ENCODE assay signal across 14 mouse cellular contexts in genomic region chr10:39387024-39387423, GRCm38 (mm10). TPM values are rescaled to one million over a fixed set of nuclear protein-coding genes. Genes with fewer than 3 reads are reported as not detected.
A peak's percentile ranks its signal among the peaks of the same experiment; 100 is the strongest.
DNase-seq lines count a peak whose midpoint lies in the region; ATAC-seq and TF ChIP-seq lines count a peak whose summit lies in the region.
"Had no signal": no experiment of that assay in that cellular context is flagged by ENCODE, and none has a peak within 500 bp of the region (broad histone marks: within the 10 kb centered on the region; RNA-seq: fewer than 3 reads in every experiment).

No protein-coding gene starts in this region.

- ATAC-seq in lung, embryonic 14.5 days (ENCODE audit: insufficient read depth): 0 out of 2 replicates have a peak, but pooled peaks have one; percentile 56
- ATAC-seq in CD4-positive, CD25-positive, alpha-beta regulatory T cell, adult 4 months: peak; percentile 47
- ATAC-seq in forebrain, embryonic 16.5 days: peak; percentile 29; the same call in 1 of the 2 replicates

- peak; percentile 50 for DNase-seq in heart, embryonic 10.5 days (ENCODE audit: low spot score)
- no peak for DNase-seq in heart, postnatal 4 days
- DNase-seq in lung, embryonic 14.5 days: peak; percentile 63
- no peak for DNase-seq in lung, adult 18-20 months
- no peak for DNase-seq in adrenal gland, postnatal 4 days (ENCODE audit: low spot score in 2 of 2)
- no peak for DNase-seq in spleen, adult 12 weeks (ENCODE audit: low spot score)
- DNase-seq: cerebellum, adult 9-10 months; lung, postnatal 14 days; thymus, adult 18-20 months had no signal

- peak overlapping the region; percentile 23; the same call in 1 of the 2 replicates for H3K27ac ChIP-seq in heart, embryonic 10.5 days
- no peak overlapping the region; the same call in 1 of the 2 replicates for H3K27ac ChIP-seq in lung, embryonic 14.5 days (ENCODE audit: low read depth)
- 0 out of 2 replicates have a peak overlapping the region, but pooled peaks have one; percentile 6 for H3K27ac ChIP-seq in forebrain, embryonic 16.5 days (ENCODE audit: low read length)
- H3K27ac ChIP-seq: midbrain, embryonic 12.5 days had no signal

- peaks cover 63% of the 10 kb centered on the region for H3K4me1 ChIP-seq in heart, embryonic 10.5 days
- peaks cover 7% of the 10 kb centered on the region; the same call in 1 of the 2 replicates for H3K4me1 ChIP-seq in lung, embryonic 14.5 days (ENCODE audit: insufficient read depth)
- H3K4me1 ChIP-seq in forebrain, embryonic 16.5 days (replicated peaks; ENCODE audit: control insufficient read depth, insufficient read depth, low read length): peaks cover 55% of the 10 kb centered on the region

- no peaks in the 10 kb centered on the region for H3K9me3 ChIP-seq in heart, embryonic 10.5 days
- no peaks in the 10 kb centered on the region for H3K9me3 ChIP-seq in lung, embryonic 14.5 days (ENCODE audit: low read depth, low read length)
- no peaks in the 10 kb centered on the region; the same call in 1 of the 2 replicates for H3K9me3 ChIP-seq in forebrain, embryonic 16.5 days (ENCODE audit: control insufficient read depth, low read length)
- H3K9me3 ChIP-seq: midbrain, embryonic 12.5 days had no signal

- no peak overlapping the region for H3K9ac ChIP-seq in lung, embryonic 14.5 days
- H3K9ac ChIP-seq in forebrain, embryonic 16.5 days (replicated peaks; ENCODE audit: low read depth, low read length): no peak overlapping the region
- H3K9ac ChIP-seq: limb, embryonic 15.5 days; midbrain, embryonic 12.5 days had no signal

- H3K27me3 ChIP-seq in heart, embryonic 10.5 days (ENCODE audit: insufficient read depth, poor library complexity, severe bottlenecking): no peaks in the 10 kb centered on the region
- no peaks in the 10 kb centered on the region for H3K27me3 ChIP-seq in lung, embryonic 14.5 days (ENCODE audit: insufficient read depth, low read length)
- no peaks in the 10 kb centered on the region for H3K27me3 ChIP-seq in forebrain, embryonic 16.5 days (replicated peaks; ENCODE audit: control insufficient read depth, insufficient read depth, low read length)
- H3K27me3 ChIP-seq: limb, embryonic 15.5 days; midbrain, embryonic 12.5 days had no signal

- H3K36me3 ChIP-seq in heart, embryonic 10.5 days: peaks cover 12% of the 10 kb centered on the region
- H3K36me3 ChIP-seq in lung, embryonic 14.5 days (ENCODE audit: insufficient read depth): peaks cover 9% of the 10 kb centered on the region; the same call in 1 of the 2 replicates
- peaks cover 7% of the 10 kb centered on the region for H3K36me3 ChIP-seq in forebrain, embryonic 16.5 days (ENCODE audit: control insufficient read depth, insufficient read depth)

- 52% methylated on average over 5 of the region's 5 CpGs for WGBS in heart, embryonic 10.5 days
- 35% methylated on average over 5 of the region's 5 CpGs for WGBS in lung, embryonic 14.5 days
- WGBS in forebrain, embryonic 16.5 days: 37% methylated on average over 5 of the region's 5 CpGs

- no peak overlapping the region for H3K4me2 ChIP-seq in lung, embryonic 14.5 days
- no peak overlapping the region for H3K4me2 ChIP-seq in forebrain, embryonic 16.5 days (ENCODE audit: low read length)
- H3K4me2 ChIP-seq: limb, embryonic 15.5 days; midbrain, embryonic 12.5 days had no signal

- no peak for TF ChIP-seq CTCF in lung, embryonic 14.5 days (IDR thresholded peaks at IDR 0.05; ENCODE audit: low read depth)

- H3K4me3 ChIP-seq in heart, embryonic 10.5 days: no peak overlapping the region
- no peak overlapping the region for H3K4me3 ChIP-seq in lung, embryonic 14.5 days (ENCODE audit: low read depth, low read length)
- no peak overlapping the region for H3K4me3 ChIP-seq in forebrain, embryonic 16.5 days (replicated peaks; ENCODE audit: low read length)
- H3K4me3 ChIP-seq: limb, embryonic 15.5 days; midbrain, embryonic 12.5 days had no signal

RNA-seq across cellular contexts. Expression of gene Fyn, which starts 18.4 kb away (rescaled TPM):
- polyA plus RNA-seq in heart, embryonic 10.5 days (2016; fragmentation: Nextera tagmentation; extraction: Ambion mirVana): 12.9 and 20.8 TPM in 2 replicates
- total RNA-seq in heart, postnatal 4 days (2021): 10 to 100 TPM; 51.2 to 53.0 TPM
- 27.8 and 30.3 TPM in 2 replicates for polyA plus RNA-seq in lung, embryonic 14.5 days (2014; fragmentation: Nextera tagmentation; extraction: Ambion mirVana)
- polyA plus RNA-seq in CD4-positive, CD25-positive, alpha-beta regulatory T cell, adult 4 months (2017; shearing (Covaris generic)): 100 to 1,000 TPM in 1 of 2 experiments, 10 to 100 TPM in 1; 71.9 to 106 TPM
- polyA plus RNA-seq in forebrain, embryonic 16.5 days (2015; fragmentation: Nextera tagmentation; extraction: Ambion mirVana): 74.4 and 75.7 TPM in 2 replicates
- total RNA-seq in adrenal gland, postnatal 4 days (2021): 10 to 100 TPM; 67.7 to 74.4 TPM
- total RNA-seq: MEL had no signal

Comparison
In these comparisons a context has a peak if more than half of its experiments do, and no peak if none do; other contexts are left out.
1. DNase-seq: peak in heart, embryonic 10.5 days (single experiment) and lung, embryonic 14.5 days (single experiment); none in heart, postnatal 4 days (single experiment), lung, adult 18-20 months (0 of 2), adrenal gland, postnatal 4 days (0 of 2) and spleen, adult 12 weeks (single experiment).
2. Peak in every context shown above with its lines, with median percentiles within 50 percentile points of each other: ATAC-seq.